Mouse (Mus musculus) neutrophil, adult 5-6 weeks (primary cell): ENCODE data around the gene Rapgef5. TPM values are rescaled to one million over a fixed set of nuclear protein-coding genes. Genes with fewer than 3 reads are reported as not detected.
A peak's percentile ranks its signal among the peaks of the same experiment; 100 is the strongest.

Experiments used
- ATAC-seq: fragments of 151-379, 151-347 bp; 2 replicates; pipeline ENCODE4 v1.8.0; 2017; ENCODE audit warnings: mild to moderate bottlenecking, moderate TSS enrichment; ENCODE audit not compliant: insufficient number of reproducible peaks, poor library complexity, low FRiP score, severe bottlenecking; ENCODE audit errors: extremely low read depth
- total RNA-seq: library from RNA; stranded (forward); fragments of 200-1000 nt; gene quantifications from 2 replicates; pipeline ENCODE4 v1.2.3, GENCODE M21; 2017

Rapgef5 gene
- total RNA-seq, 1 experiment from 2014 or later: 13.7 TPM

- ATAC-seq: no peak
Observed at GRCm38 (mm10) chr12:117691336-117691735, 175.1 kb downstream of the Rapgef5 start.

GRCm38 (mm10) chr12:117692775-117693174 is 176.5 kb downstream of the Rapgef5 start:
- ATAC-seq: no peak

GRCm38 (mm10) chr12:117699950-117700665 is 183.8 kb downstream of the Rapgef5 start:
- no peak for ATAC-seq

- ATAC-seq: no peak
Observed at GRCm38 (mm10) chr12:117700927-117701326, 184.6 kb downstream of the Rapgef5 start.

- ATAC-seq: no peak
Observed at GRCm38 (mm10) chr12:117702291-117702690, 186.0 kb downstream of the Rapgef5 start.

- no peak for ATAC-seq
Observed at GRCm38 (mm10) chr12:117702928-117703327, 186.6 kb downstream of the Rapgef5 start.

- ATAC-seq: no peak
Observed at GRCm38 (mm10) chr12:117703413-117703812, 187.1 kb downstream of the Rapgef5 start.

- no peak for ATAC-seq
Observed at GRCm38 (mm10) chr12:117705308-117705707, 189.0 kb downstream of the Rapgef5 start.

GRCm38 (mm10) chr12:117709280-117709679 is 193.0 kb downstream of the Rapgef5 start:
- no peak for ATAC-seq

- ATAC-seq: no peak
Observed at GRCm38 (mm10) chr12:117712474-117712873, 196.2 kb downstream of the Rapgef5 start.

- no peak for ATAC-seq
Observed at GRCm38 (mm10) chr12:117713616-117714015, 197.3 kb downstream of the Rapgef5 start.

- ATAC-seq: no peak
Observed at GRCm38 (mm10) chr12:117720794-117721747, 204.8 kb downstream of the Rapgef5 start.

GRCm38 (mm10) chr12:117721748-117722150 is 205.5 kb downstream of the Rapgef5 start:
- ATAC-seq: no peak

GRCm38 (mm10) chr12:117725011-117725410 is 208.7 kb downstream of the Rapgef5 start:
- no peak for ATAC-seq

GRCm38 (mm10) chr12:117727481-117728177 is 211.3 kb downstream of the Rapgef5 start:
- ATAC-seq: no peak

GRCm38 (mm10) chr12:117728178-117728611 is 211.9 kb downstream of the Rapgef5 start:
- ATAC-seq: no peak

GRCm38 (mm10) chr12:117733611-117734010 is 217.3 kb downstream of the Rapgef5 start:
- no peak for ATAC-seq

- peak; percentile 68 for ATAC-seq
Observed at GRCm38 (mm10) chr12:117736130-117736529, 219.9 kb downstream of the Rapgef5 start.

GRCm38 (mm10) chr12:117736928-117737327 is 220.6 kb downstream of the Rapgef5 start:
- ATAC-seq: no peak
